Mouse (Mus musculus) frontal cortex, adult 2 months (tissue): ENCODE measurements around the gene Abat. TPM values are rescaled to one million over a fixed set of nuclear protein-coding genes. Genes with fewer than 3 reads are reported as not detected.

Source experiments
- DNase-seq, 2 experiments: peaks; one replicate each; pipeline ENCODE4 v3.0.0; 2022; ENCODE audit warnings: low spot score in 1 of 2; ENCODE audit errors: extremely low spot score in 1 of 2
- polyA plus RNA-seq: library from polyadenylated mRNA; depleted of rRNA; stranded (reverse); fragments of >200 nt; gene quantifications from 2 replicates; pipeline ENCODE4 v1.2.3, GENCODE M21; 2012; rRNA removed

Gene Abat
- polyA plus RNA-seq, 1 experiment: 198 TPM

DNA sequence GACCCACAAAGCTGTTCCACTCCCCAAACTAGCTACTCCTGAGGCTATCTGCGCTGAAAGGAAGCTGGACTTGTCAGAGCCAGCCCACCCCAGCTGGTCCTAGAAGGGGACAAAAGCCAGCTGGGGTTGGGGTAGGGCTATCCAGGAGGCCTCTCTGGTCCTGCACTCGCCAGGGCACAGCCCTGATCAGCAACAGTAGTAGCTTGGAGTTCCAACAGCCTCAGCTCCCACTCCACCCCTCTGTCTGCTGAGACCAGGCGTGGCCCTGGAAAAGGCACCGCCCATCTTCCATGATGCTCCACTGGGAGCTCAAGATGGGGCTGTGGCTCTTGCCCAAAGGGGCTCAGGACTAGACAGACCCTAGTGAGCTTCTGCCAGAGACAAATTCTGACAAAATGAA lies 154.6 kb downstream of the Abat start:
- DNase-seq: no peak

DNA sequence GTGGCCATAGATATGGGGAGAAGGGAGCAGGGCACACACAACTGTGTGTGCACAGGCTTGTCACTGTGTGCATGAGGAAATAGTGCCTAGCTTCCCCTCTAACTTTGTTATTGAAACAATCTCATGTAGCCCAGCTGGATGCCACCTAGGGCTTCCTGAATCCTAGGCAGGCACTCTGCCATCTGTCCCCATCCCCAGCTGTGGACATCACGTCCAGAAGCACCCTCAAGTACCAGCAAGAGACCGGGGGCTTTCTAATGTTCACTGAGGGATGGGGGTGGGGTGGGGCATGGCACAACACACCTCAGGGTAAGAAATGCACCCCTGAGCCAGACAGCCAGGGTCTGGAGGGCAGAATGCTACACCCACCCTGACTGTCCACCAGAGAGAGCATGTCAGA lies 155.2 kb downstream of the Abat start:
- no peak for DNase-seq

DNA sequence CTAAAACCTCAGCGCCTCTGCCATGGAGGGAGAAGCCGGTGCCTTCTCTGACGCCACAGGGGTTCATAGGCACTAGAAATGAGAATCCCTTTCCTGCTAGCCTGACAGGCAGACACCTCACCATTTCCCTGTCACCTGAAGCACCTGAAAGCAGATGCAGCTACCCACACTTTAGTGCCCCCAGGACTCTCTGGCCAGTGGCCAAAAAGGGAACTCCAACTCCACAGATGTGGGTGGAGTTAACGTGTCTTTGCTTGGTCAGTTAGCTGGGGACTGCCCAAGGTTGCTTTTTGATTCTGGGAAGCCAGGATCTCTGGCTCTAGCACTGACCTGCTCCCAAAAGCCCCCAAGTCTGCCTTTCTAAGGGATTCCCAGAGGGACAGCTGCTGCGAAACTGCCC lies 156.2 kb downstream of the Abat start:
- DNase-seq: no peak

DNA sequence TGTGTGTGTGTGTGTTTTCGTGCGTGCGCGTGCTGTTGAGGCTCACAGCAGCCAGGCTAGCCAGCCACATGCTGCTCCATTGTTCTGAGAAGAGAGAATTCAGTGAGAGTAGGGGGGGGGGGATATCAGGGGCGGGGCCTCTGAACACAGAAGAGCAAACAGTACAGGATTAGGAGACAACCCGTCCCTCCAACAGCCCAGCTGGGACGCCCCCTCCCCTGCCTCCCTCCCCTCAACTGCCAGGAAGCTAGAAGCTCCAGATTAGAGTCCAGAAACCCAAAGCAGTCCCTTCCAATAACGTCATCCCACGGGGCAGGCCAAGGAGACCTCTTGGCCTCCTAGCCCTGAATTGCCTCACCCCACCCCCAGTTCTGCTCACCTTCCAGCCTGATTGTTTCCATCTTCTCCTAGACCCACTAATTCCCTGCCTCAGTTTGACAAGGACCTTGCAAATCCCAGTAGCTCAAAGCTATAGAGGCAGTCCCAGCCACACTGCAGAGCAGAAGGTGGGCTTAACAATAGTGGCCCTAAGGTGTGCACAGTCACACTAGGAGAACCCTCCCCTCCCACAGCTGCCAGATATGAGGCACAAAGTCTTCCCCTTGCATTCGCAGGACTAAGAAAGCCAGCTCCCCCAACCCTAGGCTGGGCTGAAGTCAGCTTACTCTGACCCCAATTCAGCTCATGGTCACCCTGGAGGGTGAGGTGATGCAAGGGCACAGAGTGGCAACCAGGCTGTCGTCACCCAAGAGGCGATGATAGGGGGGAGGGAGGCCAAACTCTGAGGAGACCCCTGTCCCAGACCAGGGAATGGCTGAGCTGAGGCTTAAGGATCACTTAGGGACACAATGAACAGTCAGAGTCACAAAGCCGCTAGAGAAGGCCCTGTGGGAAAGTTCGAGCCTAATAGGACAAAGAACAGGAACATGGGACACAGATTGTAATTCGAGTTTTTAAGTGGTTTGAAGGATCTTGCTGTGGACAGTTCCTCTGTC lies 157.1 kb downstream of the Abat start:
- no peak for DNase-seq

Other genes with a start within 250 kb of the Abat start
- gene Tmem114, start 88.3 kb upstream of the Abat start, polyA plus RNA-seq: 1.8 and 2.6 TPM in 2 replicates
- 67.8 and 74.2 TPM in 2 replicates for gene Mettl22, start 42.6 kb upstream of the Abat start, polyA plus RNA-seq
- 45.3 and 48.4 TPM in 2 replicates for gene Pmm2, start 124.2 kb downstream of the Abat start, polyA plus RNA-seq
- gene Tmem186, start 124.3 kb downstream of the Abat start, polyA plus RNA-seq: 16.8 and 18.2 TPM in 2 replicates
- gene Carhsp1, start 158.7 kb downstream of the Abat start, polyA plus RNA-seq: 28.2 and 31.1 TPM in 2 replicates
- 0.80 TPM in 1 of 2 replicates, not detected in the other for gene Gm5767, start 167.3 kb downstream of the Abat start, polyA plus RNA-seq